ENCODE assay signal across 10 mouse cellular contexts in genomic region chr11:7142725-7143124, GRCm38 (mm10). TPM values are rescaled to one million over a fixed set of nuclear protein-coding genes. Genes with fewer than 3 reads are reported as not detected.
DNase-seq lines count a peak whose midpoint lies in the region; ATAC-seq and TF ChIP-seq lines count a peak whose summit lies in the region.
"Had no signal": no experiment of that assay in that cellular context is flagged by ENCODE, and none has a peak within 500 bp of the region (broad histone marks: within the 10 kb centered on the region; RNA-seq: fewer than 3 reads in every experiment).

No protein-coding gene starts in this region.

- no peaks in the 10 kb centered on the region for H3K36me3 ChIP-seq in kidney, adult 2 months (ENCODE audit: control insufficient read depth, insufficient read depth, low read length)

- whole genome bisulfite sequencing in kidney, adult 2 months: 38% methylated on average over 3 of the region's 3 CpGs

- H3K27ac ChIP-seq in kidney, adult 2 months (ENCODE audit: insufficient read depth, low read depth, low read length): no peak overlapping the region

- no peak for TF ChIP-seq CTCF in kidney, adult 2 months (conservative IDR thresholded peaks at IDR 0.05; ENCODE audit: insufficient read depth, insufficient read length, low read depth, low read length)

- TF ChIP-seq POLR2A in kidney, adult 2 months (IDR thresholded peaks at IDR 0.05; ENCODE audit: low read depth, low read length): no peak

- DNase-seq in embryo, embryonic 10 days (ENCODE audit: low spot score): peak; percentile 51
- no peak for DNase-seq in embryo, embryonic 9.5 days (ENCODE audit: extremely low spot score)
- peak; percentile 77 for DNase-seq in adrenal gland, postnatal 10 days
- peak; percentile 69 for DNase-seq in kidney, adult 2 months
- DNase-seq in lung, postnatal 14 days: peak; percentile 54
- no peak for DNase-seq in retina, postnatal 1 day
- DNase-seq in gastrocnemius, postnatal 25 days: no peak

- H3K4me3 ChIP-seq in kidney, adult 2 months (ENCODE audit: insufficient read depth, low read depth, low read length): no peak overlapping the region
- H3K4me3 ChIP-seq: erythroblast, embryonic 14.5 days had no signal

- no peak for ATAC-seq in cerebellum, adult (ENCODE audit: insufficient number of reproducible peaks, low FRiP score, low TSS enrichment)

- H3K4me1 ChIP-seq in kidney, adult 2 months (ENCODE audit: control insufficient read depth, insufficient read depth, low read length): no peaks in the 10 kb centered on the region

- no peaks in the 10 kb centered on the region for H3K27me3 ChIP-seq in kidney, adult 2 months (replicated peaks; ENCODE audit: control insufficient read depth, insufficient read depth, low read length)

RNA-seq across cellular contexts. Expression of gene Gm11985, which starts 45.6 kb away (rescaled TPM):
- total RNA-seq in adrenal gland, postnatal 10 days (2021): not detected
- not detected in 2 replicates for polyA plus RNA-seq in kidney, adult 2 months (2012; rRNA removed)
- not detected for total RNA-seq in gastrocnemius, postnatal 25 days (2021)
- total RNA-seq: neutrophil, adult 5-6 weeks had no signal
- polyA plus RNA-seq: erythroblast, embryonic 14.5 days had no signal

RNA-seq across cellular contexts. Expression of gene Igfbp1, which starts 54.9 kb away (rescaled TPM):
- total RNA-seq in adrenal gland, postnatal 10 days (2021): 100 to 1,000 TPM; 133 to 360 TPM
- 28.0 and 37.5 TPM in 2 replicates for polyA plus RNA-seq in kidney, adult 2 months (2012; rRNA removed)
- not detected for total RNA-seq in gastrocnemius, postnatal 25 days (2021)
- total RNA-seq: neutrophil, adult 5-6 weeks had no signal

Comparison
In these comparisons a context has a peak if more than half of its experiments do, and no peak if none do; other contexts are left out.
1. DNase-seq: peak in embryo, embryonic 10 days (single experiment), adrenal gland, postnatal 10 days (single experiment), kidney, adult 2 months (single experiment) and lung, postnatal 14 days (single experiment); none in embryo, embryonic 9.5 days (single experiment), retina, postnatal 1 day (single experiment) and gastrocnemius, postnatal 25 days (single experiment).
2. RNA of gene Igfbp1, which starts 54.9 kb away (total RNA-seq): 133 to 360 TPM in adrenal gland, postnatal 10 days; not detected in gastrocnemius, postnatal 25 days; every median in the first group is over 100 times any median in the second.